Mouse (Mus musculus) neural tube, embryonic 14.5 days (tissue): ENCODE measurements around the gene Abi1. TPM values are rescaled to one million over a fixed set of nuclear protein-coding genes. Genes with fewer than 3 reads are reported as not detected.

Source experiments
- ATAC-seq: fragments of 200-750 bp; cut with Nextera tagmentation; 2 replicates; pipeline ENCODE4 v1.8.0; 2017; ENCODE audit warnings: low read depth, mild to moderate bottlenecking, moderate TSS enrichment, moderate library complexity
- H3K27ac ChIP-seq: fragments of 300-500 bp; sonication (generic); 2 replicates; pipeline ENCODE4 v1.5.1; 2014; ENCODE audit warnings: low read depth, mild to moderate bottlenecking, control low read depth, low read length, moderate library complexity, mixed read lengths
- H3K27me3 ChIP-seq: fragments of 300-500 bp; sonication (generic); 2 replicates; pipeline ENCODE4 v1.6.1; 2014; ENCODE audit warnings: low read length; ENCODE audit not compliant: control insufficient read depth, insufficient read depth
- H3K36me3 ChIP-seq: fragments of 300-500 bp; sonication (generic); 2 replicates; pipeline ENCODE4 v1.6.1; 2014; ENCODE audit warnings: low read length, mixed read lengths; ENCODE audit not compliant: control insufficient read depth, insufficient read depth
- H3K4me1 ChIP-seq: fragments of 300-500 bp; sonication (generic); 2 replicates; pipeline ENCODE4 v1.6.1; 2014; ENCODE audit warnings: low read length; ENCODE audit not compliant: control insufficient read depth, insufficient read depth
- H3K4me2 ChIP-seq: fragments of 300-500 bp; sonication (generic); 2 replicates; pipeline ENCODE4 v1.6.1; 2014; ENCODE audit warnings: mild to moderate bottlenecking, low read depth, low read length, control low read depth
- H3K4me3 ChIP-seq: fragments of 300-500 bp; sonication (generic); 2 replicates; pipeline ENCODE4 v1.5.1; 2014; ENCODE audit warnings: low read depth, low read length, control low read depth, mixed read lengths
- H3K9ac ChIP-seq: fragments of 300-500 bp; sonication (generic); replicated peaks from 2 replicates; pipeline ENCODE4 v1.6.1; 2014; ENCODE audit warnings: low read depth, mild to moderate bottlenecking, control low read depth, low read length, mixed read lengths
- H3K9me3 ChIP-seq: fragments of 300-500 bp; sonication (generic); 2 replicates; pipeline ENCODE4 v1.6.1; 2016; ENCODE audit warnings: low read length; ENCODE audit not compliant: control insufficient read depth
- WGBS: fragments of 180-500 bp; shearing (Covaris S2); extraction: QIAGEN DNeasy Blood & Tissue Kit; methylation state at CpG from one replicate; pipeline ENCODE4 v1.1.7; 2014; 5-methylcytosine and 5-hydroxymethylcytosine counted together
- polyA plus RNA-seq: library from polyadenylated mRNA; unstranded; fragments of >200 nt; fragmentation: Nextera tagmentation; extraction: Ambion mirVana; gene quantifications from 2 replicates; pipeline ENCODE4 v1.2.1, GENCODE M21; 2014

Gene Abi1
- polyA plus RNA-seq, 1 experiment from 2014 or later = 64.8 TPM

GRCm38 (mm10) chr2:23002637-23003036 lies 37.4 kb downstream of the Abi1 start:
- no peak overlapping the region for H3K4me3 ChIP-seq
- H3K27me3 ChIP-seq = no peaks in the 10 kb centered on the region
- no peak overlapping the region for H3K9ac ChIP-seq
- no peaks in the 10 kb centered on the region for H3K4me1 ChIP-seq
- no peaks in the 10 kb centered on the region for H3K36me3 ChIP-seq
- H3K4me2 ChIP-seq = no peak overlapping the region
- ATAC-seq = no peak
- no peak overlapping the region for H3K27ac ChIP-seq
- no peaks in the 10 kb centered on the region for H3K9me3 ChIP-seq
- 58% methylated on average over 3 of the region's 3 CpGs for WGBS

GRCm38 (mm10) chr2:22999620-23000019 lies 40.4 kb downstream of the Abi1 start:
- Histone ChIP-seq H3K4me1 (no peaks in the 10 kb centered on the region), H3K9ac (no peak overlapping the region), H3K4me2 (no peak overlapping the region), H3K4me3 (no peak overlapping the region), H3K27me3 (no peaks in the 10 kb centered on the region), H3K27ac (no peak overlapping the region), H3K9me3 (no peaks in the 10 kb centered on the region), H3K36me3 (no peaks in the 10 kb centered on the region)
- no peak for ATAC-seq
- WGBS = 91% methylated on average over 1 of the region's 1 CpGs

- Histone ChIP-seq H3K9ac (no peak overlapping the region), H3K4me3 (no peak overlapping the region), H3K36me3 (peaks cover 5% of the 10 kb centered on the region; the same call in 1 of the 2 replicates), H3K27ac (no peak overlapping the region), H3K9me3 (no peaks in the 10 kb centered on the region), H3K27me3 (no peaks in the 10 kb centered on the region), H3K4me1 (no peaks in the 10 kb centered on the region), H3K4me2 (no peak overlapping the region)
- ATAC-seq = no peak
- WGBS = 88% methylated on average over 2 of the region's 2 CpGs
These were observed 41.2 kb downstream of the Abi1 start for GRCm38 (mm10) chr2:22998804-22999203.

GRCm38 (mm10) chr2:22998015-22998414 lies 42.0 kb downstream of the Abi1 start:
- H3K36me3 ChIP-seq = peaks cover 5% of the 10 kb centered on the region; the same call in 1 of the 2 replicates
- no peak overlapping the region for H3K27ac ChIP-seq
- H3K4me1 ChIP-seq = no peaks in the 10 kb centered on the region
- no peak overlapping the region for H3K4me3 ChIP-seq
- H3K27me3 ChIP-seq = no peaks in the 10 kb centered on the region
- H3K9me3 ChIP-seq = no peaks in the 10 kb centered on the region
- no peak overlapping the region for H3K9ac ChIP-seq
- 96% methylated on average over 2 of the region's 2 CpGs for WGBS
- no peak overlapping the region for H3K4me2 ChIP-seq
- no peak for ATAC-seq

- H3K9me3 ChIP-seq = no peaks in the 10 kb centered on the region
- H3K4me2 ChIP-seq = no peak overlapping the region
- no peak overlapping the region for H3K27ac ChIP-seq
- peaks cover 5% of the 10 kb centered on the region; the same call in 1 of the 2 replicates for H3K36me3 ChIP-seq
- no peaks in the 10 kb centered on the region for H3K27me3 ChIP-seq
- H3K4me1 ChIP-seq = no peaks in the 10 kb centered on the region
- no peak overlapping the region for H3K4me3 ChIP-seq
- no peak for ATAC-seq
- H3K9ac ChIP-seq = no peak overlapping the region
These were observed 44.0 kb downstream of the Abi1 start for GRCm38 (mm10) chr2:22996071-22996470.

GRCm38 (mm10) chr2:22985973-22986657 lies 53.9 kb downstream of the Abi1 start:
- Histone ChIP-seq H3K4me3 (no peak overlapping the region), H3K4me1 (no peaks in the 10 kb centered on the region), H3K4me2 (no peak overlapping the region), H3K27ac (0 out of 2 replicates have a peak overlapping the region, but pooled peaks have one; percentile 6), H3K9me3 (no peaks in the 10 kb centered on the region), H3K9ac (no peak overlapping the region), H3K36me3 (no peaks in the 10 kb centered on the region), H3K27me3 (no peaks in the 10 kb centered on the region)
- WGBS = 44% methylated on average over 2 of the region's 2 CpGs
- ATAC-seq = no peak

- no peak overlapping the region for H3K4me2 ChIP-seq
- H3K9me3 ChIP-seq = no peaks in the 10 kb centered on the region
- no peak overlapping the region for H3K4me3 ChIP-seq
- no peaks in the 10 kb centered on the region for H3K27me3 ChIP-seq
- ATAC-seq = no peak
- H3K27ac ChIP-seq = no peak overlapping the region
- 55% methylated on average over 3 of the region's 3 CpGs for WGBS
- H3K36me3 ChIP-seq = no peaks in the 10 kb centered on the region
- H3K4me1 ChIP-seq = no peaks in the 10 kb centered on the region
- H3K9ac ChIP-seq = no peak overlapping the region
These were observed 62.6 kb downstream of the Abi1 start for GRCm38 (mm10) chr2:22977387-22977973.

GRCm38 (mm10) chr2:22962970-22963369 lies 77.1 kb downstream of the Abi1 start:
- Histone ChIP-seq H3K27me3 (no peaks in the 10 kb centered on the region), H3K4me2 (no peak overlapping the region), H3K4me1 (no peaks in the 10 kb centered on the region), H3K36me3 (no peaks in the 10 kb centered on the region), H3K4me3 (no peak overlapping the region), H3K27ac (no peak overlapping the region), H3K9ac (no peak overlapping the region), H3K9me3 (no peaks in the 10 kb centered on the region)
- no peak for ATAC-seq
- WGBS = 93% methylated on average over 3 of the region's 3 CpGs

- Histone ChIP-seq H3K27ac (no peak overlapping the region), H3K9ac (no peak overlapping the region), H3K27me3 (no peaks in the 10 kb centered on the region), H3K4me2 (no peak overlapping the region), H3K4me3 (no peak overlapping the region), H3K9me3 (no peaks in the 10 kb centered on the region), H3K4me1 (no peaks in the 10 kb centered on the region), H3K36me3 (no peaks in the 10 kb centered on the region)
- ATAC-seq = no peak
- 96% methylated on average over 8 of the region's 8 CpGs for WGBS
These were observed 77.8 kb downstream of the Abi1 start for GRCm38 (mm10) chr2:22962242-22962641.
